Mouse (Mus musculus) testis, adult 2 months (tissue): ENCODE measurements around the gene Ldlrad2.

Experiments used
- CTCF ChIP-seq: fragments of 200-500 bp; IDR thresholded peaks from 2 replicates; pipeline ENCODE4 v1.5.1; 2012; ENCODE audit warnings: low read depth, mild to moderate bottlenecking, inconsistent platforms, low read length, moderate library complexity; ENCODE audit not compliant: control insufficient read depth, insufficient read depth, insufficient replicate concordance
- POLR2A ChIP-seq: fragments of 200-500 bp; IDR thresholded peaks from 2 replicates; pipeline ENCODE4 v1.6.1; 2012; ENCODE audit warnings: low read depth, mild to moderate bottlenecking, inconsistent platforms, low read length, moderate library complexity; ENCODE audit not compliant: control insufficient read depth

DNA sequence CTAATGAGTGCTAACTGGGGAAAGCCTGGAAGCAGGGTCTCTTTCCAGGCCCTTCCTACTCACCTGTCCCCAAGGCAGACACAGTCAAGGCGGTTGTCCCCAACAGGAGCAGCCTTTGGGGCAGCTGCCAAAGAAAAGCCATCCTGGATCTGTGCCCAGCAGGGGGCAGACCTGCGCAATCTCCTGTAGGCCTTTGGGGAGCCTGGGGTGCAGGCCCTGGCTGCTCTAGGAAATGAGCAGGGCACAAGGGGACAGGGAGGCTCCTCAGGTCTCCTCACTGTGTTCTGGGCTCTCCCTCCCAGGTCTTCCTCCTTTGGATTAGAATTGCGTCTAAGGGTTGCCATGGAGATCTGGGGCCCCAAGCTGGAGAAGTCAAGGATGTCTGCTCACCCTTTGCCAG lies 7.4 kb upstream of the Ldlrad2 start:
- TF ChIP-seq CTCF (peak; percentile 36; the same call in 1 of the 2 replicates), POLR2A (no peak)
